Mouse (Mus musculus): ENCODE measurements around the gene Dnajc1. TPM values are rescaled to one million over a fixed set of nuclear protein-coding genes. Genes with fewer than 3 reads are reported as not detected.
A peak's percentile ranks its signal among the peaks of the same experiment; 100 is the strongest.

Gene Dnajc1
- total RNA-seq, 1 experiment from 2014 or later = 33.9 TPM

GRCm38 (mm10) chr2:18195691-18196396, 196.8 kb downstream of the Dnajc1 start:
- DNase-seq = peak; percentile 65

- no peak for DNase-seq
Measured at GRCm38 (mm10) chr2:18195285-18195684, 197.3 kb downstream of the Dnajc1 start.

GRCm38 (mm10) chr2:18188367-18188766, 204.3 kb downstream of the Dnajc1 start:
- no peak for DNase-seq

- no peak for DNase-seq
Measured at GRCm38 (mm10) chr2:18183079-18183478, 209.6 kb downstream of the Dnajc1 start.

- DNase-seq = no peak
Measured at GRCm38 (mm10) chr2:18181631-18182030, 211.0 kb downstream of the Dnajc1 start.

GRCm38 (mm10) chr2:18180323-18180722, 212.3 kb downstream of the Dnajc1 start:
- no peak for DNase-seq

- no peak for DNase-seq
Measured at GRCm38 (mm10) chr2:18176235-18176634, 216.4 kb downstream of the Dnajc1 start.

GRCm38 (mm10) chr2:18175234-18175633, 217.4 kb downstream of the Dnajc1 start:
- DNase-seq = no peak

GRCm38 (mm10) chr2:18169174-18169948, 223.3 kb downstream of the Dnajc1 start:
- no peak for DNase-seq

- no peak for DNase-seq
Measured at GRCm38 (mm10) chr2:18165511-18165910, 227.1 kb downstream of the Dnajc1 start.

- no peak for DNase-seq
Measured at GRCm38 (mm10) chr2:18160992-18161391, 231.6 kb downstream of the Dnajc1 start.

GRCm38 (mm10) chr2:18159426-18159825, 233.2 kb downstream of the Dnajc1 start:
- DNase-seq = no peak

- DNase-seq = no peak
Measured at GRCm38 (mm10) chr2:18156131-18156530, 236.5 kb downstream of the Dnajc1 start.
